Mouse (Mus musculus) MEL (cell line): Measurements from ENCODE around the gene Tmem200c.

Experiments
- BHLHE40 ChIP-seq: IDR thresholded peaks from 2 replicates; pipeline ENCODE4 v1.6.1; 2012; ENCODE audit warnings: low read depth, mild to moderate bottlenecking, inconsistent platforms, low read length, improper control_type of control experiment, borderline replicate concordance
- CTCF ChIP-seq, 3 experiments: IDR thresholded peaks in 2 of 3; conservative IDR thresholded peaks in 1 of 3; 2 replicates each; pipeline ENCODE4 v1.5.1; 2011 to 2012; ENCODE audit warnings: low read length in 3 of 3, low read depth in 2 of 3, mild to moderate bottlenecking in 2 of 3, improper control_type of control experiment in 1 of 3, inconsistent platforms in 1 of 3, mixed read lengths in 1 of 3, moderate library complexity in 1 of 3; ENCODE audit not compliant: control insufficient read depth in 1 of 3, insufficient read depth in 1 of 3, poor library complexity in 1 of 3, severe bottlenecking in 1 of 3
- EP300 ChIP-seq, 2 experiments: IDR thresholded peaks; 2 replicates each; pipeline ENCODE4 v1.6.1; 2011; ENCODE audit warnings: improper control_type of control experiment in 2 of 2, low read length in 2 of 2, low read depth in 1 of 2, mild to moderate bottlenecking in 1 of 2
- JUND ChIP-seq: IDR thresholded peaks from 2 replicates; pipeline ENCODE4 v1.6.1; 2011; ENCODE audit warnings: low read depth, mild to moderate bottlenecking, improper control_type of control experiment, low read length
- MEF2A ChIP-seq: IDR thresholded peaks from 2 replicates; pipeline ENCODE4 v1.6.1; 2014; ENCODE audit warnings: low read depth, mild to moderate bottlenecking, inconsistent platforms, low read length, improper control_type of control experiment; ENCODE audit not compliant: poor library complexity, insufficient replicate concordance, severe bottlenecking; ENCODE audit errors: extremely low read depth
- MXI1 ChIP-seq: IDR thresholded peaks from 2 replicates; pipeline ENCODE4 v1.6.1; 2011; ENCODE audit warnings: mild to moderate bottlenecking, low read depth, low read length, improper control_type of control experiment
- POLR2A ChIP-seq, 2 experiments: IDR thresholded peaks; 2 replicates each; pipeline ENCODE4 v1.6.1; 2011 to 2012; ENCODE audit warnings: low read length in 2 of 2, mild to moderate bottlenecking in 2 of 2, control low read depth in 1 of 2, improper control_type of control experiment in 1 of 2, low read depth in 1 of 2, moderate library complexity in 1 of 2; ENCODE audit not compliant: control insufficient read depth in 1 of 2, insufficient read depth in 1 of 2, poor library complexity in 1 of 2
- USF1 ChIP-seq: IDR thresholded peaks from 2 replicates; pipeline ENCODE4 v1.6.1; 2014; ENCODE audit warnings: low read depth, mild to moderate bottlenecking, inconsistent platforms, low read length, improper control_type of control experiment, moderate library complexity
- ZMIZ1 ChIP-seq: IDR thresholded peaks from 2 replicates; pipeline ENCODE4 v1.6.1; 2012; ENCODE audit warnings: low read depth, mild to moderate bottlenecking, inconsistent platforms, low read length, improper control_type of control experiment, moderate library complexity

DNA sequence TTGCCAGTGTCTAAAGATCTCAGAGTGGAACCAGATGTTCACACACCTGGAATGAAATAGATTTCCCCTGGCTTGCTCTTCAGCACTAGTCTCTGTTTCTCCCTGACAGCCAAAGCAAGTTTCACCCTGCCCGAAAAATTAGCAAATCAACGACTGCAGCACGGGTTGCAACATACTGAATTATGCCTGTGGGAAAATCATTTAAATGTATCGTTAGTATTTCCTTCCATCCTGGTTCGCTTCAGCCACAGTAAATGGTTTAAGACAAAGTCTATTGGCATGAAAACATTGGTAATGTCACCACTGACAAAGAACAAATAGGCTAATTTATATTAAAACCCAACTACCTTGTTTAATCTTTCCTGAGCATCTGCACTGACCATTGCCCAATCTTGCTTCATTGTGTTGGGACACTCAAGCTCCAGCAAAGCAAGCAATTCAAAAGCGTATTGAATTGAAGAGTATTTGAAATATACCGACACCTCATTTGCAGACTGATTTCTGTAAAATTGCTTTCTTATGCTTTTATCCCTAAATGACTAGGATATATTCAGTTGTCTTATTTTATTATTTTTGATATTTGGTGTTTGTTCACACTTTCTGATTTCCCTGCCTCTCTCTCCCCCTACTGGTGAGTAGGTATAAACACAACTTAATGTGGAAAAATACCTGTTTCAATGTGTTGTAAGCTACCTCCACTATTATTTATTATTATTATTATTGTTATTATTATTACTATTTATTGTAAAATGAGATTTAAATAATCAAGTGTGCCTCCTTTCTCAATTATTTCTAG lies 25.9 kb downstream of the Tmem200c start:
- TF ChIP-seq ZMIZ1 (no peak), MEF2A (no peak), USF1 (no peak), JUND (no peak), CTCF (IDR thresholded peaks at IDR 0.05 in 2 of 3, conservative IDR thresholded peaks at IDR 0.05 in 1 of 3; ENCODE audit: control insufficient read depth in 1 of 3, insufficient read depth in 1 of 3, low read depth in 2 of 3, low read length in 3 of 3, poor library complexity in 1 of 3, severe bottlenecking in 1 of 3) (peak in 1 of 3 experiments; percentile 16; a peak in 1 of 6 replicates), EP300 (IDR thresholded peaks at IDR 0.05; ENCODE audit: low read depth in 1 of 2, low read length in 2 of 2) (no peak), MXI1 (no peak), POLR2A (IDR thresholded peaks at IDR 0.05; ENCODE audit: control insufficient read depth in 1 of 2, insufficient read depth in 1 of 2, low read depth in 1 of 2, low read length in 2 of 2, poor library complexity in 1 of 2) (no peak), BHLHE40 (no peak)
